Mouse (Mus musculus): Measurements from ENCODE around the gene Fam133b. TPM values are rescaled to one million over a fixed set of nuclear protein-coding genes. Genes with fewer than 3 reads are reported as not detected.

Fam133b gene
- polyA plus RNA-seq (2012): 14.6 and 17.4 TPM in 2 replicates

DNA sequence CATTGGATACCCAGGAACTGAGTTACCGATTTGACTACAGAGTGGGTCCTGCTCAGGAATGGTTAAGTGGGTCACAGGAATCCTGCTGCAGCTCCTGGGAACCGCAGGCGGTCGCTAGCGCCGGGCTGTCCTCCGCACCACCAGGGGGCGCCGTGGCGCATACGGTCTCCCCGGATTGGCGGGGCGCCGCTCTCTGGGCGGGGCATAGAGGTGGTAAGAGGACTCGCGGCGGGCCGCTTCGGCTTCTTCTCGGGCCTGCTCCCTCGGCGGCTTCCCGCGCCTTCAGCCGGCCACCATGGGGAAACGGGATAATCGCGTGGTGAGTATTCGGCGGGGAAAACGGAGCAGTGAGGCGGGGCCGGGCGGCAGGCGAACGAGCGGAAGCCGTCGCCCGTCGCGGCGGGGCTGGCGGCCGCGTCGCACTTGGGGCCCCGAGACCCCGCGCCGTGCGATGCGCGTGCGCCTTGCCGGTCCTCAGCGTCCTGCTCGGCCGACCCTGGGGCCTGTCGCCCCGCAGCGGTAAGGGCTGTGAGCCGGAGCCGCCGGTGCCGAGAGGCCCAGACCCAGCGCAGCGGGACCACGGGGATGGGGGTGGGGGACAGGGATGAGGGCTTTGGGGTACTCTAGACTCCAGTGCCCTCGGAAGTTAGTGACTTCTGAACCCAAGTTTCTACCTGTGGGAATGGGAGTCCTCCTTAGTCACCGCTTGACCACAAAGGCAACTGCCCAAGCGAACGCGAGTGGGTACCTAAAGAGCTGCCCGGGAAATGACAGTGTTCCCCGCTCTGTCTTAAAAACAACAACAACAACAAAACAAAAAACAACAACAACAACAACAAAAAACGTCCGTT, at the start of gene Fam133b:
TSS of gene Fam133b (plus strand) at position 205 of the 851 bp plus-strand sequence.
- no peak for TF ChIP-seq GATA1 (IDR thresholded peaks at IDR 0.05; ENCODE audit: low read length)

DNA sequence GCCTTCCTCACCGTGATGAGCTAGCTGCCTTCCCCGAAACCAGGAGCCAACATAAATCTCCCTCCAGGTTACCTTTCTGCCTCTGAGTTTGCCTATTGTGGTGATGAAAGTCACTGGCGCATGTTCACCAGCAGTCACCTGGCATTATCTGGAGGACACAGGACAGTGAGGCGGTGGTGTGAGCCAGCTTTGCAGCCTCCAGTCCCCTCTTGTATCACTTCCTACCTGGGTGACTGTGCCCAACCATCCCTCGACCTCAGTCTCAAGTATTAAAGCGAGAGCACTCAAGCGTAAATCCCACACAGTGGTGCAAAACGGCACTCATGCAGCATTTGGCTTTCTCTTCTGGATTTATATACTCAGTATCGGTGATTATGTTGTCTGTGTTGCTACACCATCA, 49.7 kb upstream of the Fam133b start:
- no peak for TF ChIP-seq GATA1 (IDR thresholded peaks at IDR 0.05; ENCODE audit: low read length)

DNA sequence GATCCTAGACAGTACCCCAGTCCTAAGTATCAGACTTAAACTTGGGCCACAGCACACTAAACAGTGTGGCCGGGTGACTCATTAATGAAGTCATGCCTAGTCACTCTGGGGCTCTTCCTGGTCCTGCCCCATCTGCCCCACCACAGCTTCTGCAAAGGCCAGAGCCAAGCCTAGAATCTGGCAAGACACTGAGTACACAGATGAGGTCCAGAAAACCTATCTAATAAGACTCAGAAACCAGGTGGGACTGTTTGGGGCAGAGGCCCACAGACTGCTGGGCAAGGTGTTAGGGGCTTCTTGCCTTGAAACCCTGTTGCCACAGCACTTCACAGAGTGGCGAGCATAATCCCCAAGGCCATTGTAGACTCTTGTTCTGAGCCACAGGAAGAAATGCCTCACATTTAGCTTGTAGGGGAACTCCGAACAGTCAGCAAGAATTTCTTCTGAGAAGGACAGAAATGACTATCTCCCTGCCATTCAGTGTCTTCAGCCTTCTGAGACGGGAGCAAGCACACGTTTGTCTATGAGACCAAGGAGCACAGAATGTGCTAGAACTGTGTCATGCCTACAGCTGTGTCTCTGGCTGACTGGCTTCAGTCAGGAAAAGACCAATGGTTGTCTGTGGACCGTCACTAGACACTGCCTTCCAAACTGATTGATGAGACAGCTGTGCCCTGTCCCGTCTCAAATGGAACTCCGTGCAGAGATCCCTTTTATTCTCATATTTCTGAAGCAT, 49.0 kb upstream of the Fam133b start:
- TF ChIP-seq GATA1 (IDR thresholded peaks at IDR 0.05; ENCODE audit: low read length): no peak

DNA sequence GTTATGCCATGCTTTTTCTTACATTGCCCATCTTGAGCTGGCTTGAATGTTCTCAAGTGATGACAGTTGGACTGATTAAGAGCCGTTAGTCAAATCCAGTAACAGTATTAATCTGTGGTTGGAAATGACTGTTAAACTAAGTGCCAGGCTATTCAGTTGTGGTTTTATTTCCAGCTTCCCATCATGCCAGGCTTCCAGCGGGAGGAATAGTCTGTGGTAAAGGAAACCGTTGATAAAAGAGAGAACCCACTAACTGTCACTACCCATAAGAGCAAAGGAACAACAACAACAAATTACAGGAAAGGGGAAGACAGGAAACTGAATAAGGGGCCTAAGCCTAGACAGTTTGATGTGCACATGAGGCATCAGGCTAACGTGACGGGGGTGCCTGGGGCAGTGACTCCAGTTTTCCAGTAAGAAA, 46.1 kb upstream of the Fam133b start:
- no peak for TF ChIP-seq GATA1 (IDR thresholded peaks at IDR 0.05; ENCODE audit: low read length)

DNA sequence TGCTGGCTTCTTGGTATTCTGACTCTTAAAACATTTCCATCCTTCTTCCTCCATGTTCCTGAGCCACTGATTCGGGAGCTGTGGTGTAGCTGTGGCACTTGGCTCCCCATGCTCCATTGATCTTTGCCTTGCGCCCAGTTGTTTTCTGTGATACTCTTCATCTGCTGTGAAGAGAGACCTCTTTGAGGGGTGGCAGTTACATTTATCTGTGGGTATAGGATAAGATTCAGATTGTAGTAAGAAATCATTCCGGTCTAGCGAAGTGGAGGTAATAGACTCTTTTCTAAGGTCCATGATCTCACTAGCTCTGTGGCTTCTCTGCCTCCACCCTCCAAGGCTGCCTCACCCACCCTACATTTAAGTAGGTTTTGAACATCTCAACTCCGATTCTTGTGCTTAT, 43.3 kb upstream of the Fam133b start:
- no peak for TF ChIP-seq GATA1 (IDR thresholded peaks at IDR 0.05; ENCODE audit: low read length)

DNA sequence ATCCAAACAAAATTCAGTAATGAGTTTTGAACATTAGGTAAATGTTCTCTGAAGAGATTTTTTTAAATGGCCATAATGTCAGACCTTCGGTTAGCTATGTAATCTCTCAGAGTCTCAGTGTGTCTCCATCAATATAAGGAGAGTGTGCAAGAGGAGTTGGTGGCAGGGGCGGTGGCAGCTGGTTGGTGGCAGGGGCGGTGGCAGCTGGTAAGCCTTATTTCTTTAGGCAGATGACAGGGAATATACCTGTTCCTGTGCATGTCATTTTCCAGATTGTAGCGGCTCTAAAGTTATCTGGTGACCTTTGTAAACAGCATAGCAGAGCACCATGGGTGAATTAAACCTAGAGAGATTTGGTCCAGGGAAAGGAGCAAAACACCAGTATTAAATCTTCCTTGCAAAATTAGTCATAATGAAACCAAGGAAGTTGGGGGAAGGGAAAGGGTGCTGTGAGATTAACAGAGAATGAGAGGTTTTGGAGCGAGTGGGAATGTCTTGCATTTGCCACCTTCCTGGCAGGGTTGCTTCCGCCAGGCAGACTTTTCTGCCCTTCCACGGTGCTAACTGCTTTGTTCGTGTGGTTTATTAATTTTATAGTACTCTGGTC, 42.6 kb upstream of the Fam133b start:
- TF ChIP-seq GATA1 (IDR thresholded peaks at IDR 0.05; ENCODE audit: low read length): no peak

DNA sequence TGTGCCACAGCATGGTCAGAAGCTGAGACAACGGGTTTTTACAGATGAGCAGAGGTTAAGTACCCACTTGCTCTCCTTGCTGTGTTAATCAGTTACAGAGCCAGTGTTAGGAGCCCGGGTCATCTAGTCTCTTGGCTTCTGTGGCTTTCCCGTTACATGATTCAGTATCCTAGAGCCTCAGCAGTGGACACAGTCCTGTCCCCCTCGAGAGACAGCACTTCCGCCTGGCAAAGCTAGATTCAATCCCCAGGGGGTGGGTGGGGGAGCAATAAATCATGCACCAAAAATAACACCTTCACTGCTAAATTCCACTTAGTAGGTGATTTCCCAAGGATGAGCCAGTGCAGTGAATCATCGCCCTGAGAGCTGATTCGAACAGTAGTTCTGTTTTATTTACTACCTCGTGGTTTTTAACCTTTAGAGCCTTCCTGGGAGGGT, 42.0 kb upstream of the Fam133b start:
- no peak for TF ChIP-seq GATA1 (IDR thresholded peaks at IDR 0.05; ENCODE audit: low read length)

DNA sequence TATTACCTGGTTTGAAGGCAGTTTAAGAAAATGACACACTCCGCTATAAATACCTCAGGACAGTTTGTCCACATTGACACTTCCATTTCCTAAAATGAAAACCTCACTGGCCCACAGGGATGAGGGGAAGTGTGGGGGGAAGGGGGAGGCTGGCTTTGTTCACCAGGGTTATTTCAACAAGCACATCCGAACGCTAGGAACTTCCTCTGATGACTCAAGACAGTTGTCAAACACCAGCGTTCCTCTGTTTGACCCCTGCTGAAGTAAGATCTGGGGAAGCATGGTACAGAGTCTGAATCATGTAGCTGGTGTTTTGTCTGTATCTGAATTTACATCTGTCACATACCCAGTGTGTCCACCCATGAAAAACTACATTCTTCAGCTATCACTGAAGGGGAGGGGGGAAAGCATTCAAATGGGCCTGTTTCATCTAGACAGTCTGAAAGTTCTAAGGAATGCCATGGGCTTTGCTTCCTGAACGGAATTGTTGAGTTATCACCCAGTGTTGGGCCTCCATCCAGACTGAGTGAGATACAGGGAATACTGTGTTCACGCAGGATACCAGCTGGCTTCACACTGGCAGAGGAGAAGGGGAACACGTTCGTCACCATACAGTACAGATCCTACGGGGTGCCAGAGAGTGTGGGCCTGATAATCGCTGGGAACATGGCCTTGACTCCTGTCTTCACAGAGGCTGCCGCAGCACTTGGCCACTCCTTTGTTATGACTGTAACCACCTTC, 40.9 kb upstream of the Fam133b start:
- TF ChIP-seq GATA1 (IDR thresholded peaks at IDR 0.05; ENCODE audit: low read length): no peak

DNA sequence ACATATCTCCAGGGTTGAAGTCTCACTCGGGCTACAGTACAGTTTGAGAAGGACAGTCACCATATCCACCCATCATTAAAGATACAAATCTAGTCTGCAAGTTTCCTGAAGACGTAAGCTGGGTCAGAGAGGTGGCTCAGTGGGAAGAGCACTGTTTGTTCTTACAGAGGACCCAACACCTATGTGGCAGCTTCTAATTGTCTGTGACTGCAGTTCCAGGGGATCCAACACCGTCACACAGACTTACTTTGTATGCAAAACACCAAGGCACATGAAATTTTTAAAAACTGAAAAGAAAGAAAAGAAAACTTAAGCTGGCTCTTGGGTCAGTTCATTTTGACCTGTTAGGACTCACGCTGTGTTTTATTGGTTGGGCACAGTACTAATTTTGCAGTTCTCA, 40.3 kb upstream of the Fam133b start:
- no peak for TF ChIP-seq GATA1 (IDR thresholded peaks at IDR 0.05; ENCODE audit: low read length)

DNA sequence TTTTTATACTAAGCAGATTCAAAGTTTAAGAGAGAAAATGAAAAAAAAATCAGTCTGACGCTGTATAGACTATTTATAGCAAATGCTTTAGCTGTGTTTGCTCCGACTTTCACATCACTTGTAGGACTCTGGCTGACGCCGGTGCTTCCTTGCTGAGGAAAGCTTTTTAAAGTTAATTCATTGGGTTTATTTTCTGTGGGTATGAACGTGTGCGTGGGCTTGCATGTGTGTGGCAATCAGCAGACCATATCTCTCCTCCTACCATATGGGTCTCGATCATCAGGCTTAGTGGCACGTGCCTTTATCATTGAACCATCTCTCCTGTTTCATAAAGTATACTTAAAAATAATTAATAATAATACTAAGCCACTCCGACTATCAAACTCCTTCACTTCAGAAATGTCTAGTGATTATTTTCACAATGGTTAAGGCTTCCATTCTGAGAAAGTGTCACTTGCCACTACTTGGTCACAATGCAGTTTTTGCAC, 39.8 kb upstream of the Fam133b start:
- TF ChIP-seq GATA1 (IDR thresholded peaks at IDR 0.05; ENCODE audit: low read length): no peak

DNA sequence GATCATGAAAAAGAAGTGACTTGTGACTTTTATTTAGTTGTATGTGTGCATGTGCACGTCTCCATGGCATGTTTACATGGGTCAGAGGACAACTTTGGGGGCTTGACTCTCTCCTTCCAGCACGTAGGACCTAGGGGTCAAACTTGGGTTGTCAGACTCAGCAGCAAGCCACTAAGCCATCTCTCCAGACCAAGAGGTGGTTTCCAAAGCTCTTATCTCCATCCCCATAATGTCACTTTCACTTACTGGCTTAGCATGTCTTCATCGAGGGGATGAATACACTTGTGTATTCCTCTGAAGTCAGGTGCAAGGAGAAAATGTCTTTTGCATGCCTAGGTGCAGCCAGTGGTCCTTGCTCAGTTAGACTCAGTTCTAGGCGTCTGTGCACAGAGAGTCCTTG, 39.2 kb upstream of the Fam133b start:
- TF ChIP-seq GATA1 (IDR thresholded peaks at IDR 0.05; ENCODE audit: low read length): no peak

DNA sequence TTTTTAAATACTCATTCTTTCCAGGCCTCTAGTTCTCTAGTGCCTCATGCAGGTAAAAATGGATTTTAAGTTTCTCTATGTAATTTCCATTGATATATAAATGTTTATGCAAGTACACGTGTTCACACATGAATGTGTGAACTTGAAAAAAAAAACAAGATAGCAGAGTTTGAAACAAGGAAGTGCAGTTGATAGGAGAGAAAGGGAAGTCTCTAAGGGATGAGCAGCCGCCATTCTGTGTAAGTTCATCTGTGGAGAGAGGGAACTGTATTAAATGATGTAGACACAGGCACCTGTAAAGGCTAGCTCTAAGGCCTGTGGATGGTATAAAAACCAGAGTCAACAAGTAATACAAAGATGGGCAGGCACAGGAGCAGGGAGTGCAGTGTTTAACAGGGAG, 38.1 kb upstream of the Fam133b start:
- TF ChIP-seq GATA1 (IDR thresholded peaks at IDR 0.05; ENCODE audit: low read length): no peak

DNA sequence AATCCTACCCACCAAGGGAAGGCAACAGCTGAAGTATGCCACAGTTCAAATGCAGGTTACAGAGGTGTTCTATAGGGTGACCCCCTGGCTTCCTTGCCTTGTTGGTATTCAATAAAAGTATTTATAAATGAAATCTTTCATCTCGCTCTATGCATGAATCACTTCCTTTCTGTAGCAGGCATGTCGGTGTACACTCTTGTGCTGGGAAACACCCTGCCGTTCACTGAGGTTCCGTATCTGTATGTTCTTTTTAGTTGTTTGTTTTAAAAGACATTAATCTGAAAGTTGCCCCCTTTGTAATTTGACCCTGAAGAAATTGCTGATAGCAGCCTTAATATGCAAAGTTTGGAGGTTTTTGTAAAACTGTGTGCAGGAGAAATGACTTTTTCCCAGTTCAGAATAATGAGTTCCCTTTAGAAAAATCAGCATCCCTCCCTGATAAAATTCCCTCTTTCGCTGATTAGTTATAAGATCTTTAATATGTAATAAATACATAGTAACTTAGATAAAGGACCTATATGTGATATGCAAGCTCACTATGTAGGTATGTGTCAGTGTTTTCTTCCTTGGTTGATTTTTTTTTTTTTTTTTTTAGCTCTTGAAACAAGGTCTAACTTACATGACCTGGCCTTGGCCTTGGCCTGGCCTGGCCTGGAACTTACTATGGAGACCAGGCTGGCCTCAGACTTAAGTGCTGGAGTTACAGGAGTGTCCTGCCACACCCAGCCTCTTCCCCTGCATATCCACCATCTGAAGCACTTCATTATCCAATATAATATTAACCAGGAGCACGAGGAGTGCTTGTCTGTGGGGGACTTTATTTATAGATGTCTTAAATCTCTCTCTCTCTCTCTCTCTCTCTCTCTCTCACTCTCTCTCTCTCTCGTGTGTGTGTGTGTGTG, 34.9 kb upstream of the Fam133b start:
- TF ChIP-seq GATA1 (IDR thresholded peaks at IDR 0.05; ENCODE audit: low read length): no peak

DNA sequence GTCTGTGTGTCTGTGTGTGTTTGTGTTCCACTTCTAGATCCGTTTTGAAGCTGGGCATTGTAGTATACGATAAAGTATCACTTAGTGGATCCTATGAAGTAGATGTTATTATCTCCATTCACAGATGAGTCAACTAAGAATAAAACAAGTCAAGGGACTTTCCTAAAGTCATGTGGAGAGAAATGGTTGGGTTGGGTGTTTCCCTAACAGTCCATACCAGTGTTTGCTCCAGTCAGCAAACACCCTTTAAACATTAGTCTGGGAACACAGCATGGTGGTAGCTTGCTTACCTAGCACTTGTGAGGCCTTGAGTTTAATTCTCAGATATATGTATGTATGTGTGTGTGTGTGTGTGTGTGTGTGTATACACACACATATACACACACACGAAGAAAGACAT, 34.1 kb upstream of the Fam133b start:
- no peak for TF ChIP-seq GATA1 (IDR thresholded peaks at IDR 0.05; ENCODE audit: low read length)

All from G1E-ER4 (cell line).